ENCODE assay signal across 30 mouse cellular contexts in genomic region chr3:102358801-102359200, GRCm38 (mm10).
DNase-seq lines count a peak whose midpoint lies in the region; ATAC-seq and TF ChIP-seq lines count a peak whose summit lies in the region.
"Had no signal": no experiment of that assay in that cellular context is flagged by ENCODE, and none has a peak within 500 bp of the region (broad histone marks: within the 10 kb centered on the region; RNA-seq: fewer than 3 reads in every experiment).

No protein-coding gene starts in this region.

- ATAC-seq in liver, postnatal 0 days, result no peak
- ATAC-seq: activated CD4-positive, CD25-positive, alpha-beta regulatory T cell, adult 4 months; CD4-positive, CD25-positive, alpha-beta regulatory T cell, adult 4 months; forebrain, embryonic 14.5 days; Patski had no signal

- no peak for TF ChIP-seq CTCF in gastrocnemius, adult 2 months (IDR thresholded peaks at IDR 0.05)
- no peak for TF ChIP-seq CTCF in liver, adult 2 months (IDR thresholded peaks at IDR 0.05; ENCODE audit: low read depth, low read length)
- no peak for TF ChIP-seq CTCF in liver, postnatal 0 days (IDR thresholded peaks at IDR 0.05; ENCODE audit: low read depth)

- DNase-seq in gastrocnemius, adult 2 months, result no peak
- no peak for DNase-seq in gastrocnemius, postnatal 14 days
- peak; percentile 41 to 54 for DNase-seq in heart, adult 18-20 months
- DNase-seq in heart, embryonic 10.5 days (ENCODE audit: low spot score), result no peak
- DNase-seq in heart, adult 8-10 months (ENCODE audit: low spot score), result peak; percentile 34
- DNase-seq in heart, postnatal 14 days, result no peak
- DNase-seq in liver, adult 2 months (ENCODE audit: extremely low read depth, low read depth, low spot score), result peak; percentile 18
- DNase-seq in liver, postnatal 0 days, result no peak
- DNase-seq: adrenal gland, adult 8-10 months; adrenal gland, postnatal 14 days; adrenal gland, postnatal 36 days; B cell, adult 2 months; cerebellum, adult 11 months; cerebellum, adult 18-20 months; cerebellum, adult 8-10 months; cerebellum, adult 9-11 months; cerebellum, postnatal 14 days; cerebellum, postnatal 36 days; embryo, embryonic 11 days had no signal

- no peak for TF ChIP-seq POLR2A in liver, adult 2 months (IDR thresholded peaks at IDR 0.05; ENCODE audit: extremely low read depth, insufficient read depth, low read length)

- no peaks in the 10 kb centered on the region; the same call in 1 of the 2 replicates for H3K27me3 ChIP-seq in heart, embryonic 10.5 days (ENCODE audit: insufficient read depth, poor library complexity, severe bottlenecking)
- no peaks in the 10 kb centered on the region for H3K27me3 ChIP-seq in liver, adult 2 months (ENCODE audit: control insufficient read depth, insufficient read depth, low read length)
- H3K27me3 ChIP-seq in liver, postnatal 0 days (ENCODE audit: insufficient read depth, low read length), result no peaks in the 10 kb centered on the region
- H3K27me3 ChIP-seq: CH12.LX; embryonic facial prominence, embryonic 15.5 days; Patski had no signal

- no peak for TF ChIP-seq EP300 in liver, postnatal 0 days (IDR thresholded peaks at IDR 0.05; ENCODE audit: low read depth)

- 80% methylated on average over 4 of the region's 4 CpGs for WGBS in heart, embryonic 10.5 days
- WGBS in liver, adult 2 months, result 76% methylated on average over 4 of the region's 4 CpGs
- WGBS in liver, postnatal 0 days (ENCODE audit: insufficient replicate concordance), result 81% methylated on average over 4 of the region's 4 CpGs

- no peak overlapping the region for H3K4me3 ChIP-seq in gastrocnemius, adult 2 months
- H3K4me3 ChIP-seq in heart, embryonic 10.5 days, result no peak overlapping the region
- H3K4me3 ChIP-seq in liver, adult 2 months (ENCODE audit: insufficient read depth, low read depth, low read length), result no peak overlapping the region
- H3K4me3 ChIP-seq in liver, postnatal 0 days (ENCODE audit: low read depth, low read length), result no peak overlapping the region
- H3K4me3 ChIP-seq: embryonic facial prominence, embryonic 13.5 days; embryonic facial prominence, embryonic 15.5 days; erythroblast, embryonic 14.5 days; forebrain, embryonic 10.5 days; forebrain, embryonic 12.5 days had no signal

- intact Hi-C loops in gastrocnemius, adult 2 months (cut with DNase I), result no loop called here
- intact Hi-C loops in gastrocnemius, postnatal 14 days (cut with DNase I; ENCODE audit: low total_unique reads), result no loop called here
- intact Hi-C loops in heart, postnatal 14 days (cut with DNase I), result no loop called here

- peak overlapping the region; percentile 56 for H3K27ac ChIP-seq in gastrocnemius, adult 2 months
- H3K27ac ChIP-seq in heart, embryonic 10.5 days, result no peak overlapping the region
- no peak overlapping the region for H3K27ac ChIP-seq in liver, adult 2 months (replicated peaks; ENCODE audit: insufficient read depth, low read depth, low read length)
- H3K27ac ChIP-seq in liver, postnatal 0 days (ENCODE audit: low read depth), result no peak overlapping the region
- H3K27ac ChIP-seq: embryonic facial prominence, embryonic 13.5 days; embryonic facial prominence, embryonic 15.5 days; forebrain, embryonic 10.5 days; forebrain, embryonic 12.5 days had no signal

- no peaks in the 10 kb centered on the region for H3K36me3 ChIP-seq in heart, embryonic 10.5 days
- no peaks in the 10 kb centered on the region for H3K36me3 ChIP-seq in liver, adult 2 months (ENCODE audit: control insufficient read depth, insufficient read depth, low read length)
- no peaks in the 10 kb centered on the region for H3K36me3 ChIP-seq in liver, postnatal 0 days (replicated peaks; ENCODE audit: insufficient read depth, low read length)
- H3K36me3 ChIP-seq: embryonic facial prominence, embryonic 13.5 days; embryonic facial prominence, embryonic 15.5 days; forebrain, embryonic 10.5 days; forebrain, embryonic 12.5 days; G1E had no signal

- no peaks in the 10 kb centered on the region for H3K79me2 ChIP-seq in liver, adult 2 months (ENCODE audit: control insufficient read depth, insufficient read depth, low read length)

- H3K9ac ChIP-seq in liver, adult 2 months (ENCODE audit: low read depth, low read length), result no peak overlapping the region
- H3K9ac ChIP-seq in liver, postnatal 0 days (replicated peaks), result no peak overlapping the region
- H3K9ac ChIP-seq: embryonic facial prominence, embryonic 13.5 days; embryonic facial prominence, embryonic 15.5 days; forebrain, embryonic 12.5 days had no signal

- no peaks in the 10 kb centered on the region for H3K4me1 ChIP-seq in heart, embryonic 10.5 days
- peaks cover 2% of the 10 kb centered on the region; the same call in 1 of the 2 replicates for H3K4me1 ChIP-seq in liver, adult 2 months (ENCODE audit: control insufficient read depth, insufficient read depth, low read length)
- no peaks in the 10 kb centered on the region for H3K4me1 ChIP-seq in liver, postnatal 0 days (ENCODE audit: insufficient read depth)

- H3K9me3 ChIP-seq in heart, embryonic 10.5 days, result no peaks in the 10 kb centered on the region
- no peaks in the 10 kb centered on the region for H3K9me3 ChIP-seq in liver, postnatal 0 days (ENCODE audit: low read length)
- H3K9me3 ChIP-seq: embryonic facial prominence, embryonic 13.5 days; embryonic facial prominence, embryonic 15.5 days; forebrain, embryonic 10.5 days; forebrain, embryonic 12.5 days; G1E had no signal

- H3K4me2 ChIP-seq in liver, postnatal 0 days (ENCODE audit: low read depth, low read length), result no peak overlapping the region
- H3K4me2 ChIP-seq: embryonic facial prominence, embryonic 13.5 days; embryonic facial prominence, embryonic 15.5 days; forebrain, embryonic 12.5 days had no signal

Comparison
In these comparisons a context has a peak if more than half of its experiments do, and no peak if none do; other contexts are left out.
1. DNase-seq: peak in heart, adult 18-20 months (2 of 2), heart, adult 8-10 months (single experiment) and liver, adult 2 months (single experiment); none in gastrocnemius, adult 2 months (single experiment), gastrocnemius, postnatal 14 days (single experiment), heart, embryonic 10.5 days (single experiment), heart, postnatal 14 days (0 of 2) and liver, postnatal 0 days (single experiment).